Mouse (Mus musculus): ENCODE measurements around the gene Usp20. TPM values are rescaled to one million over a fixed set of nuclear protein-coding genes. Genes with fewer than 3 reads are reported as not detected.

Usp20 gene
- polyA plus RNA-seq, 1 experiment from 2014 or later = 12.4 TPM

DNA sequence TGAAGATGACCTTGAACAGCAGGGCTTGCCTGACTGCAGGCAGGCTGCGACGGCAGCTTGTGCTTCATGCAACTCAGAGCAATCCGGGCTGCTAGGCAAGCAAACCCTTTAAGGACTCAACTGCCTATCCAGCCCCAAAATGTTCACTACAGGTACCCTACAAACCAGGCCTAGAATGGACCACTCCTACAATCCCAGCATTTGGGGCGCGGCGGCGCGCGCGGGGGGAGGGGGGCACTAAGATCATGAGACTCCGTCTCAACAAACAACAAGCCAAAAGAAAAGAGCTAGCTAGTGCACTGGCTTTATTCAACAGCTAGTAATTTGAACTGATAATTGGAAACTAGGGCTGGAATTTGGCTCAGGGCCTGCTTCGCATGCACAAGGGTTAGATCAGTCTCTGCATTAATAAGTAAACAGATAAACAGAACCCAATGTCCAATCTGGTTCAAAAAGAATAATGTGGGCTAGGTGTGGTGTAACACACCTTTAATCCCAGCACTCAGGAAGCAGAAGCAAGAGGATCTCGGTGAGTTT lies 85.0 kb downstream of the Usp20 start:
- Histone ChIP-seq H3K27me3 (ENCODE audit: insufficient read depth, low read length) (no peaks in the 10 kb centered on the region), H3K27ac (ENCODE audit: low read depth) (no peak overlapping the region), H3K4me2 (no peak overlapping the region), H3K4me1 (ENCODE audit: insufficient read depth) (peaks cover 4% of the 10 kb centered on the region), H3K9ac (no peak overlapping the region), H3K36me3 (ENCODE audit: insufficient read depth) (0 out of 2 replicates have a peak, but pooled peaks cover 3% of the 10 kb centered on the region), H3K9me3 (ENCODE audit: low read depth, low read length) (no peaks in the 10 kb centered on the region), H3K4me3 (ENCODE audit: low read depth, low read length) (no peak overlapping the region)
- no peak for TF ChIP-seq CTCF (IDR thresholded peaks at IDR 0.05; ENCODE audit: low read depth)
- no peak for DNase-seq
- 88% methylated on average over 13 of the region's 13 CpGs for WGBS
- no peak for ATAC-seq (ENCODE audit: insufficient read depth)

DNA sequence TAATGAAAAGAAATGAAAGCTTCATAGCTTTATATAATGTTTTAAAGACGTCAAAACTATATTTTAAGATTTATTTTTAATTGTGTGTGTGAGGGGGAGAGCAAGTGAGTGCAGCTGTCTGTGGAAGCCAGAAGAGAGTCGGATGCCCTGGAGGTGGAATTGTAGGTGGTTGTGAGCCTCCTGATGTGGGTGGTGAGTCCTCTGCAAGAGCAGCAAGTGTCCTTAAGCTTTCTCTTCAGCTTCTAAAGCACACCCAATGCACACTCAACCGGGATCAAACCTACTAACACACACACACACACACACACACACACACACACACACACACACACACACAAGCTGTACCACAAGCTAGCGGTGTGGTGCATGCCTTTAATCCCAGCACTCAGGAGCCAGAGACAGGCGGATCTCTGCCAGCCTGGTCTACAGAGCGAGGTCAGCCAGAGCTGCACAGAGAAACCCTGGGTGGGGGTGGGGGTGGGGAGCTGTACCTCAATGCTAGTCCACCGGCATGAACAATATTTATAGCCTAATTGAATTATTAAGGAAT lies 85.7 kb downstream of the Usp20 start:
- DNase-seq (no peak), ATAC-seq (ENCODE audit: insufficient read depth) (no peak)
- Histone ChIP-seq H3K4me3 (ENCODE audit: low read depth, low read length) (no peak overlapping the region), H3K9ac (no peak overlapping the region), H3K9me3 (ENCODE audit: low read depth, low read length) (no peaks in the 10 kb centered on the region), H3K36me3 (ENCODE audit: insufficient read depth) (peaks cover 3% of the 10 kb centered on the region; the same call in 1 of the 2 replicates), H3K4me1 (ENCODE audit: insufficient read depth) (peaks cover 4% of the 10 kb centered on the region), H3K27me3 (ENCODE audit: insufficient read depth, low read length) (no peaks in the 10 kb centered on the region), H3K27ac (ENCODE audit: low read depth) (peak overlapping the region; percentile 79; the same call in 1 of the 2 replicates), H3K4me2 (no peak overlapping the region)
- WGBS = 66% methylated on average over 7 of the region's 7 CpGs
- no peak for TF ChIP-seq CTCF (IDR thresholded peaks at IDR 0.05; ENCODE audit: low read depth)

DNA sequence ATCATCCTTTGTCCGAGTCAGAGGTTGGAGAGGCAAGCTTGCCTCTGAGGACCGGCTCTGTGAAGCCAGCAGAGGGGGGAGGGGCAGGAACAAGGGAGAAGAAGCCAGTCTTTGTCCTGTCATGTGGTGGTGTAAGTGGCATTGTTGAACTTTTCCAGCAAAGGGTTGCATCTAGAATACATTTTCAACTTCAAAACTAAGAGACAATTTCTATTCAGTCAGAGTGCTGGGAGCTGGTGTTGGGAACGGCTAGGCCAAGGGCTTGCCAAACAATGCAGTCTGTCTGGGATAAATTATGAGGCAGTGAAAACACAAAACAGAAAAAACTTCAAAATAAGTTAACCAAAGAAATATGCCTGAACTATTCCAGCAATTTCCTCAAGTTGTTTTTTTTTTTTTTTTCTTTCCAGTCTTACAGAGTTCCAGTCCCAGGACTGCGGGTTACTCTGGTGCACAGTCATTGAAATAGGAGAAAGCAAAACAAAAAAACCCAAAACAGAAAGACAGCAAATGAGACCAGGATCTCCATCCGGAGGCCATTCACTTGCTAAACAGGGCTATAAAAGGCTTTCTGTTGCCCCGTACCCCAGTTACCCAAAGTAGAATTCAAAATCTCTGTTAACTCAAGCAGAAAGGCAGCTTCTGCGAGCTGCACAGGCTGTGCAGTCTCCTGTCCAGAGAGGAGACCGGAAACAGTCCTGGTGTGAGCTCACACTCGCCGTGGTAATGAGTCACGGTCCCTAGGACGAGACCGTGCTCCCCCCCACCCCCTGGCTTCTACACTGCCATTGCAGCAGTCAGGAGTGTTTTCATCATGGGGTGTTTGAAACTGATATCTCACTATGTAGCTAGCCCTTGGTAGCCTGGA lies 86.4 kb downstream of the Usp20 start:
- no peak for ATAC-seq (ENCODE audit: insufficient read depth)

DNA sequence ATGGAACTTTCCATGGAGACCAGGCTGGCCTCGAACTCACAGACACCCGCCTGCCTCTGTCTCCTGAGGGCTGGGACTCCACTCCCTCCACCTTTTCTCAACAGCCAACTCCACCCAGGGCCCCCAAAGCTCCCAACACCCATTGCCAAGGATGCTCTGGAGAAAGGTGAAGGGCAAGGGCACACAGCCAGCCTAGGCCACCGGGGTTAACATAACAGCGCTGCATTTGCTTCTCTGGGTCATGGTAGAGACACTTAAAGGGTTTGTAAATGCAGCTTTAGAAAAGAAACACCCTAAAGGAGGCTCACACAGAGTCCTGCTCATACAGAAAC lies 87.0 kb downstream of the Usp20 start:
- peaks cover 4% of the 10 kb centered on the region for H3K4me1 ChIP-seq (ENCODE audit: insufficient read depth)
- H3K9me3 ChIP-seq (ENCODE audit: low read depth, low read length) = no peaks in the 10 kb centered on the region
- DNase-seq (no peak), ATAC-seq (ENCODE audit: insufficient read depth) (no peak)
- no peak overlapping the region for H3K9ac ChIP-seq
- no peaks in the 10 kb centered on the region for H3K27me3 ChIP-seq (ENCODE audit: insufficient read depth, low read length)
- H3K36me3 ChIP-seq (ENCODE audit: insufficient read depth) = peaks cover 6% of the 10 kb centered on the region; the same call in 1 of the 2 replicates
- no peak overlapping the region for H3K4me2 ChIP-seq
- 88% methylated on average over 4 of the region's 4 CpGs for WGBS
- peak overlapping the region; percentile 79; the same call in 1 of the 2 replicates for H3K27ac ChIP-seq (ENCODE audit: low read depth)
- no peak for TF ChIP-seq CTCF (IDR thresholded peaks at IDR 0.05; ENCODE audit: low read depth)
- no peak overlapping the region for H3K4me3 ChIP-seq (ENCODE audit: low read depth, low read length)

More for the DNA sequence above, 86.4 kb downstream of the Usp20 start:
- Histone ChIP-seq H3K4me1 (ENCODE audit: insufficient read depth) (peaks cover 4% of the 10 kb centered on the region), H3K36me3 (ENCODE audit: insufficient read depth) (peaks cover 5% of the 10 kb centered on the region; the same call in 1 of the 2 replicates), H3K27ac (ENCODE audit: low read depth) (peak overlapping the region; percentile 79), H3K4me2 (no peak overlapping the region), H3K27me3 (ENCODE audit: insufficient read depth, low read length) (no peaks in the 10 kb centered on the region), H3K4me3 (ENCODE audit: low read depth, low read length) (no peak overlapping the region), H3K9me3 (ENCODE audit: low read depth, low read length) (no peaks in the 10 kb centered on the region), H3K9ac (no peak overlapping the region; the same call in 1 of the 2 replicates)
- TF ChIP-seq CTCF (IDR thresholded peaks at IDR 0.05; ENCODE audit: low read depth) = no peak
- DNase-seq = peak; percentile 59
- 57% methylated on average over 13 of the region's 13 CpGs for WGBS

DNA sequence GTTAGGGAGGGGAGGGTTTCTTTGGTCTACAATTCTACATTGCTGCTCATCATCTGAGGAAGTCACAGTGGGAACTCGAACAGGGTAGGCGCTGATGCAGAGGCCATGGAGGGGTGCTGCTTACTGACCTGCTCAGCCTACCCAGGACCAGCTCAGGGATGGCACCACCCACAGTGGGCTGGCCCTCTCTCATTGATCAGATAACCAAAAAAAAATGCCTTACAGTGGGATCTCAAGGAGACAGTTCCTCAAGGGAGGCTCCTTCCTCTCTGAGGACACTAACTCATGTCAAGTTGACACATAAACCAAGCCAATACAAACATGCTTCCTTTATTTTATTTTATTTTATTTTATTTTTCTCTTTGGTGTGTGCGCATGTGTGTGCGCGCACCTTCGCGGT lies 87.4 kb downstream of the Usp20 start:
- Histone ChIP-seq H3K9ac (no peak overlapping the region), H3K27me3 (ENCODE audit: insufficient read depth, low read length) (no peaks in the 10 kb centered on the region), H3K4me2 (no peak overlapping the region), H3K27ac (ENCODE audit: low read depth) (no peak overlapping the region), H3K36me3 (ENCODE audit: insufficient read depth) (peaks cover 6% of the 10 kb centered on the region; the same call in 1 of the 2 replicates), H3K4me3 (ENCODE audit: low read depth, low read length) (no peak overlapping the region), H3K4me1 (ENCODE audit: insufficient read depth) (peaks cover 4% of the 10 kb centered on the region), H3K9me3 (ENCODE audit: low read depth, low read length) (no peaks in the 10 kb centered on the region)
- WGBS = 92% methylated on average over 7 of the region's 7 CpGs
- DNase-seq (no peak), ATAC-seq (ENCODE audit: insufficient read depth) (no peak)
- TF ChIP-seq CTCF (IDR thresholded peaks at IDR 0.05; ENCODE audit: low read depth) = no peak

Other genes with a start within 250 kb of the Usp20 start
- gene 1700001O22Rik, start 178.6 kb upstream of the Usp20 start, polyA plus RNA-seq (2014; fragmentation: Nextera tagmentation; extraction: Ambion mirVana) = 3.9 and 4.3 TPM in 2 replicates
- 88.3 and 96.0 TPM in 2 replicates for gene Ntmt1, start 174.5 kb upstream of the Usp20 start, polyA plus RNA-seq (2014; fragmentation: Nextera tagmentation; extraction: Ambion mirVana)
- 32.1 and 34.5 TPM in 2 replicates for gene Asb6, start 151.9 kb upstream of the Usp20 start, polyA plus RNA-seq (2014; fragmentation: Nextera tagmentation; extraction: Ambion mirVana)
- 15.7 and 15.9 TPM in 2 replicates for gene Prrx2, start 147.3 kb upstream of the Usp20 start, polyA plus RNA-seq (2014; fragmentation: Nextera tagmentation; extraction: Ambion mirVana)
- gene Ptges, start 52.4 kb upstream of the Usp20 start, polyA plus RNA-seq (2014; fragmentation: Nextera tagmentation; extraction: Ambion mirVana) = 17.7 and 18.4 TPM in 2 replicates
- gene Tor1b, start 29.3 kb upstream of the Usp20 start, polyA plus RNA-seq (2014; fragmentation: Nextera tagmentation; extraction: Ambion mirVana) = 41.0 and 41.8 TPM in 2 replicates
- 66.4 and 71.6 TPM in 2 replicates for gene Tor1a, start 14.3 kb upstream of the Usp20 start, polyA plus RNA-seq (2014; fragmentation: Nextera tagmentation; extraction: Ambion mirVana)
- gene BC005624, start 78 bp upstream of the Usp20 start, polyA plus RNA-seq (2014; fragmentation: Nextera tagmentation; extraction: Ambion mirVana) = 50.0 and 51.3 TPM in 2 replicates
- gene Fnbp1, start 159.7 kb downstream of the Usp20 start, polyA plus RNA-seq (2014; fragmentation: Nextera tagmentation; extraction: Ambion mirVana) = 16.8 and 21.1 TPM in 2 replicates
- 23.6 and 24.9 TPM in 2 replicates for gene Gpr107, start 170.0 kb downstream of the Usp20 start, polyA plus RNA-seq (2014; fragmentation: Nextera tagmentation; extraction: Ambion mirVana)

All from lung, embryonic 14.5 days (tissue).